Mouse (Mus musculus): ENCODE data around the gene Krtap16-3. TPM values are rescaled to one million over a fixed set of nuclear protein-coding genes. Genes with fewer than 3 reads are reported as not detected.

Krtap16-3 gene
- not detected in 2 replicates for polyA plus RNA-seq (2015; fragmentation: Nextera tagmentation; extraction: Ambion mirVana)

DNA sequence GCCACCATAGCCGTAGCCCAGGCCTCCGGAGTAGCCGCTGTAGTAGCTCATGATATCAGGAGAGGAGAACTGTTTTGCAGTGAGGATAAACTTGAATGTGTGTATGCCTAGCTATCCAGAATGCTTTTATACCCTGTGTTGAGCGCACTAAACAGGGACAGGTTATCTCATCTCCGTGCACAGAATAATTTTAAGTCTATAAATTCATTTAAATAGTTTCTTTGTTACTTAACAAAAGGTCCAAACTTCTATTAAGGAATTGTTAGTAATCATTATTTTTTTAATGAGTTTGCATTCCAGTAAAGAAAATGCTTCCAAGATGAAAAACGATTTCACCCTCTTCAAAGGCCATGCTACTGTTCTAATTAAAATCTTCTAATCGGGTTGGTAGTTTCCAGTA lies at the start of gene Krtap16-3:
Gene Krtap16-3 (minus strand): TSS at position 101 of the 400 bp plus-strand sequence.
- Histone ChIP-seq H3K4me1 (ENCODE audit: control insufficient read depth, low read depth, low read length) (no peaks in the 10 kb centered on the region), H3K4me3 (ENCODE audit: low read depth, low read length) (no peak within 1 kb of the TSS), H3K4me2 (ENCODE audit: low read depth, low read length) (no peak within 1 kb of the TSS), H3K27ac (ENCODE audit: low read length) (no peak within 1 kb of the TSS), H3K9me3 (replicated peaks; ENCODE audit: control insufficient read depth, low read length) (no peaks in the 10 kb centered on the region), H3K27me3 (ENCODE audit: control insufficient read depth, insufficient read depth, low read depth, low read length) (no peaks in the 10 kb centered on the region), H3K36me3 (ENCODE audit: control insufficient read depth, insufficient read depth) (no peaks in the 10 kb centered on the region), H3K9ac (ENCODE audit: low read depth, low read length) (no peak within 1 kb of the TSS)
- 70% methylated on average over 7 of the region's 7 CpGs for WGBS (ENCODE audit: insufficient replicate concordance)
- no peak for ATAC-seq (ENCODE audit: low read depth)

DNA sequence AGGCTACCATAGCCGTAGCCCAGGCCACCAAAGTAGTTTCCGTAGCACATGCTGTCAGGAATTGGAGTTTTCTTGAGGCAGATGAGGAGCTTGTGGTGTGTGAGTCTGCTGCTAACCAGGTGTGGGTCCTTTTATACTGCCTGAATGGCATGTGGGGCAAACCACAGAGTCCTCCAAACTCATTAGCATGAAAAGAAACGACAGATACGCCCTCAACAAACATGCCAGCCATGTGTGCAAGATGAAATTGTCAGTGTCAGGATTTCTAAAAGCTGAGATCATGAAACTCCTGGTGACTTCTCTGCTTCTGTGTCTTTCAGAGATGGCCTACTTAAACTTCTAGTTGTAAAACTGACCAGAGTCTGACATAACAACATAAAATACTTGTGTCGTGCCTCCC lies 48.0 kb upstream of the Krtap16-3 start, which contains the start of gene Krtap22-2:
Gene Krtap22-2 (minus strand): TSS at position 101 of the 400 bp plus-strand sequence.
- Histone ChIP-seq H3K27ac (ENCODE audit: low read length) (no peak within 1 kb of the TSS), H3K36me3 (ENCODE audit: control insufficient read depth, insufficient read depth) (no peaks in the 10 kb centered on the region), H3K27me3 (ENCODE audit: control insufficient read depth, insufficient read depth, low read depth, low read length) (no peaks in the 10 kb centered on the region), H3K4me2 (ENCODE audit: low read depth, low read length) (no peak within 1 kb of the TSS), H3K9ac (ENCODE audit: low read depth, low read length) (no peak within 1 kb of the TSS), H3K9me3 (replicated peaks; ENCODE audit: control insufficient read depth, low read length) (no peaks in the 10 kb centered on the region), H3K4me1 (ENCODE audit: control insufficient read depth, low read depth, low read length) (no peaks in the 10 kb centered on the region), H3K4me3 (ENCODE audit: low read depth, low read length) (no peak within 1 kb of the TSS)
- 57% methylated on average over 5 of the region's 5 CpGs for WGBS (ENCODE audit: insufficient replicate concordance)
- ATAC-seq (ENCODE audit: low read depth): no peak

DNA sequence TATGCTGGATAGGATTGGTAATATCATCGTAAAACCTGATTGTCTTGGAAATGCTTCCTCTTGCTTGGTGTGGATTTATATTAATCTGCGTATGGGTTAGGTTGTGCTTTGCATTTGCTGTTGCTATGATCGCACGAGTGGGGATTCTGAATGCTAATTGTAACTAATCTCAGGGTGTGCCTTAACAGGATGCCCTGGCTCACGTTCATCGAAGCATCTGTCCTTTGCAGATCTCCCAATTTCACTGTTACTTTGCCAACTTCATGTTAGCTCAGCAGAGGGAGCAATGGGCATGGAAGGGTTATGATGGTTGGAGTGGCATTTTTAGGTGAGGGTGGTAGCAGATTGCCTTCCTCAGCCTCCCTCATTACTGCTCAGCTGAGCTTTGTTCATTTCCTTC lies 21.6 kb downstream of the Krtap16-3 start:
- no peak for ATAC-seq (ENCODE audit: low read depth)
- Histone ChIP-seq H3K4me2 (ENCODE audit: low read depth, low read length) (no peak overlapping the region), H3K9me3 (replicated peaks; ENCODE audit: control insufficient read depth, low read length) (no peaks in the 10 kb centered on the region), H3K27ac (ENCODE audit: low read length) (no peak overlapping the region), H3K36me3 (ENCODE audit: control insufficient read depth, insufficient read depth) (no peaks in the 10 kb centered on the region), H3K9ac (ENCODE audit: low read depth, low read length) (no peak overlapping the region), H3K27me3 (ENCODE audit: control insufficient read depth, insufficient read depth, low read depth, low read length) (no peaks in the 10 kb centered on the region), H3K4me3 (ENCODE audit: low read depth, low read length) (no peak overlapping the region), H3K4me1 (ENCODE audit: control insufficient read depth, low read depth, low read length) (no peaks in the 10 kb centered on the region)
- 66% methylated on average over 6 of the region's 6 CpGs for WGBS (ENCODE audit: insufficient replicate concordance)

DNA sequence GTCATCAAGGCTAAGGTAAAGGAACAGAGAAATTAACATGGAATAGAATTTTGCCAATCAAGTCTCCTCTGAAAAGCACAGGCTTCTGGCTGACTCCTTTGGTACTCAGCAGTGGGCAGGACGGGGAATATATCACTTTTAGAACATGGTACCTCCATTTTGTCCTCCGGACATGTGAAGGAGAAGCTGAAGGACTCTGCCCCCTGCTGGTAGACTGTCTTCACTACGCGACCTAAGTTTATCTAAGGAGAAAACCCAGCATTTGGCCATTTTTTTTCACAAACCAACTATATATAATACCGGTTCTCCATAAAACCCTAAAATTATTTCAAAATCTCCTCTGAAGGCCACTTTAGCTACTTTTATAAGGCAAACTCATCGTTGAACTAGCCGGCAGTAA lies 24.4 kb downstream of the Krtap16-3 start:
- no peak overlapping the region for H3K9ac ChIP-seq (ENCODE audit: low read depth, low read length)
- H3K9me3 ChIP-seq (replicated peaks; ENCODE audit: control insufficient read depth, low read length): no peaks in the 10 kb centered on the region
- H3K27me3 ChIP-seq (ENCODE audit: control insufficient read depth, insufficient read depth, low read depth, low read length): no peaks in the 10 kb centered on the region
- H3K4me1 ChIP-seq (ENCODE audit: control insufficient read depth, low read depth, low read length): no peaks in the 10 kb centered on the region
- H3K27ac ChIP-seq (ENCODE audit: low read length): no peak overlapping the region
- H3K36me3 ChIP-seq (ENCODE audit: control insufficient read depth, insufficient read depth): no peaks in the 10 kb centered on the region
- 59% methylated on average over 7 of the region's 7 CpGs for WGBS (ENCODE audit: insufficient replicate concordance)
- ATAC-seq (ENCODE audit: low read depth): no peak
- H3K4me3 ChIP-seq (ENCODE audit: low read depth, low read length): no peak overlapping the region
- no peak overlapping the region for H3K4me2 ChIP-seq (ENCODE audit: low read depth, low read length)

DNA sequence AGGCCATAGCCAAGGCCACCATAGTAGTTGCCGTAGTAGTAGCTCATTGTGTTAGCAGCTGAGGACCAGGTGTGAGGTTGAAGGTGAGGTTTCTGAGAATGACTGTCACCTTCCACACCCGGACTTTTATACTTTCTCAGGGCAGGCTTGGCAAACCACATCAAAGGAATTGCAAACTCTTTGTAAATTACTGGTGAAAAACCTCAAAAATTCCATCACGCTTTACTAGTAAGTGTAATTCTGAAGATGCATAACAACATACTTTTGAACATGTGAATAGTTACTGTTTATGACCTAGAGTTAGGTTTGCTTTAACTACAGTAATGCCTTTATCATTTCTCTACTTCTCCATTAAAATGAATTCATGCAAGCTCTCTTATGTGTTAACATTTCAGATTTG lies 30.5 kb downstream of the Krtap16-3 start, which contains the start of gene Krtap19-9b:
Gene Krtap19-9b (minus strand): TSS at position 101 of the 400 bp plus-strand sequence.
- Histone ChIP-seq H3K9me3 (replicated peaks; ENCODE audit: control insufficient read depth, low read length) (no peaks in the 10 kb centered on the region), H3K36me3 (ENCODE audit: control insufficient read depth, insufficient read depth) (no peaks in the 10 kb centered on the region), H3K4me3 (ENCODE audit: low read depth, low read length) (no peak within 1 kb of the TSS), H3K4me1 (ENCODE audit: control insufficient read depth, low read depth, low read length) (no peaks in the 10 kb centered on the region), H3K9ac (ENCODE audit: low read depth, low read length) (no peak within 1 kb of the TSS), H3K27ac (ENCODE audit: low read length) (no peak within 1 kb of the TSS), H3K27me3 (ENCODE audit: control insufficient read depth, insufficient read depth, low read depth, low read length) (no peaks in the 10 kb centered on the region), H3K4me2 (ENCODE audit: low read depth, low read length) (no peak within 1 kb of the TSS)
- ATAC-seq (ENCODE audit: low read depth): no peak
- WGBS (ENCODE audit: insufficient replicate concordance): 70% methylated on average over 3 of the region's 3 CpGs

Other genes starting within 250 kb of the Krtap16-3 start
- gene Krtap13-1, start 234.0 kb downstream of the Krtap16-3 start, polyA plus RNA-seq (2015; fragmentation: Nextera tagmentation; extraction: Ambion mirVana): not detected in 2 replicates
- gene Krtap13, start 211.2 kb downstream of the Krtap16-3 start, polyA plus RNA-seq (2015; fragmentation: Nextera tagmentation; extraction: Ambion mirVana): not detected in 2 replicates
- gene 2310034C09Rik, start 204.0 kb downstream of the Krtap16-3 start, polyA plus RNA-seq (2015; fragmentation: Nextera tagmentation; extraction: Ambion mirVana): 0.09 TPM in 1 of 2 replicates, not detected in the other
- gene 2310057N15Rik, start 188.7 kb downstream of the Krtap16-3 start, polyA plus RNA-seq (2015; fragmentation: Nextera tagmentation; extraction: Ambion mirVana): not detected in 2 replicates
- gene Gm5965, start 185.0 kb downstream of the Krtap16-3 start, polyA plus RNA-seq (2015; fragmentation: Nextera tagmentation; extraction: Ambion mirVana): not detected in 2 replicates
- not detected in 2 replicates for gene Gm20741, start 150.7 kb downstream of the Krtap16-3 start, polyA plus RNA-seq (2015; fragmentation: Nextera tagmentation; extraction: Ambion mirVana)
- not detected in 2 replicates for gene Krtap15, start 142.7 kb downstream of the Krtap16-3 start, polyA plus RNA-seq (2015; fragmentation: Nextera tagmentation; extraction: Ambion mirVana)
- gene Krtap14, start 136.7 kb downstream of the Krtap16-3 start, polyA plus RNA-seq (2015; fragmentation: Nextera tagmentation; extraction: Ambion mirVana): not detected in 2 replicates
- gene Krtap19-1, start 93.5 kb downstream of the Krtap16-3 start, polyA plus RNA-seq (2015; fragmentation: Nextera tagmentation; extraction: Ambion mirVana): not detected in 2 replicates
- not detected in 2 replicates for gene Krtap19-2, start 88.6 kb downstream of the Krtap16-3 start, polyA plus RNA-seq (2015; fragmentation: Nextera tagmentation; extraction: Ambion mirVana)
- not detected in 2 replicates for gene Krtap19-3, start 84.8 kb downstream of the Krtap16-3 start, polyA plus RNA-seq (2015; fragmentation: Nextera tagmentation; extraction: Ambion mirVana)
- not detected in 2 replicates for gene Krtap19-4, start 77.8 kb downstream of the Krtap16-3 start, polyA plus RNA-seq (2015; fragmentation: Nextera tagmentation; extraction: Ambion mirVana)
- not detected in 2 replicates for gene Krtap19-5, start 66.4 kb downstream of the Krtap16-3 start, polyA plus RNA-seq (2015; fragmentation: Nextera tagmentation; extraction: Ambion mirVana)
- gene Krtap19-9b, start 30.6 kb downstream of the Krtap16-3 start, polyA plus RNA-seq (2015; fragmentation: Nextera tagmentation; extraction: Ambion mirVana): not detected in 2 replicates
- not detected in 2 replicates for gene Krtap22-2, start 47.9 kb upstream of the Krtap16-3 start, polyA plus RNA-seq (2015; fragmentation: Nextera tagmentation; extraction: Ambion mirVana)
- not detected in 2 replicates for gene Gm10229, start 52.4 kb upstream of the Krtap16-3 start, polyA plus RNA-seq (2015; fragmentation: Nextera tagmentation; extraction: Ambion mirVana)
- gene Krtap6-1, start 68.8 kb upstream of the Krtap16-3 start, polyA plus RNA-seq (2015; fragmentation: Nextera tagmentation; extraction: Ambion mirVana): not detected in 2 replicates
- not detected in 2 replicates for gene Gm10228, start 78.6 kb upstream of the Krtap16-3 start, polyA plus RNA-seq (2015; fragmentation: Nextera tagmentation; extraction: Ambion mirVana)
- gene Krtap6-5, start 85.0 kb upstream of the Krtap16-3 start, polyA plus RNA-seq (2015; fragmentation: Nextera tagmentation; extraction: Ambion mirVana): not detected in 2 replicates
- not detected in 2 replicates for gene 1110025L11Rik, start 101.1 kb upstream of the Krtap16-3 start, polyA plus RNA-seq (2015; fragmentation: Nextera tagmentation; extraction: Ambion mirVana)
- not detected in 2 replicates for gene Krtap6-3, start 121.1 kb upstream of the Krtap16-3 start, polyA plus RNA-seq (2015; fragmentation: Nextera tagmentation; extraction: Ambion mirVana)
- gene Gm6358, start 178.0 kb upstream of the Krtap16-3 start, polyA plus RNA-seq (2015; fragmentation: Nextera tagmentation; extraction: Ambion mirVana): not detected in 2 replicates
- gene Gm10061, start 188.2 kb upstream of the Krtap16-3 start, polyA plus RNA-seq (2015; fragmentation: Nextera tagmentation; extraction: Ambion mirVana): not detected in 2 replicates
- not detected in 2 replicates for gene Gm9789, start 195.1 kb upstream of the Krtap16-3 start, polyA plus RNA-seq (2015; fragmentation: Nextera tagmentation; extraction: Ambion mirVana)
- gene Gm7735, start 206.6 kb upstream of the Krtap16-3 start, polyA plus RNA-seq (2015; fragmentation: Nextera tagmentation; extraction: Ambion mirVana): not detected in 2 replicates
- gene 1110057P08Rik, start 211.9 kb upstream of the Krtap16-3 start, polyA plus RNA-seq (2015; fragmentation: Nextera tagmentation; extraction: Ambion mirVana): not detected in 2 replicates
- gene Krtap20-2, start 243.0 kb upstream of the Krtap16-3 start, polyA plus RNA-seq (2015; fragmentation: Nextera tagmentation; extraction: Ambion mirVana): not detected in 2 replicates

Data from liver, embryonic 16.5 days (tissue).